Mouse (Mus musculus) MEL (cell line): ENCODE results near the gene Atg9b. TPM values are rescaled to one million over a fixed set of nuclear protein-coding genes. Genes with fewer than 3 reads are reported as not detected.
A peak's percentile ranks its signal among the peaks of the same experiment; 100 is the strongest.

Experiments
- DNase-seq: peaks from one replicate; pipeline ENCODE4 v3.0.0; 2011; ENCODE audit warnings: low read depth, low spot score
- H3K27ac ChIP-seq: 2 replicates; pipeline ENCODE4 v1.5.1; 2012; ENCODE audit warnings: low read depth, mild to moderate bottlenecking, control low read depth, low read length, moderate library complexity; ENCODE audit not compliant: control insufficient read depth
- H3K27me3 ChIP-seq, 2 experiments: fragments of 150-350 bp in 1 of 2; sonication (generic) in 1 of 2; 2 replicates each; pipeline ENCODE4 v1.6.1; 2012; ENCODE audit warnings: low read length in 2 of 2, mild to moderate bottlenecking in 2 of 2, improper control_type of control experiment in 1 of 2, moderate library complexity in 1 of 2; ENCODE audit not compliant: insufficient read depth in 2 of 2, control insufficient read depth in 1 of 2
- H3K36me3 ChIP-seq, 2 experiments: 2 replicates each; pipeline ENCODE4 v1.6.1; 2012 to 2014; ENCODE audit warnings: low read length in 2 of 2, improper control_type of control experiment in 1 of 2, inconsistent platforms in 1 of 2, mild to moderate bottlenecking in 1 of 2; ENCODE audit not compliant: insufficient read depth in 2 of 2, control insufficient read depth in 1 of 2
- H3K4me1 ChIP-seq, 2 experiments: fragments of 150-350 bp in 1 of 2; sonication (generic) in 1 of 2; 2 replicates each; pipeline ENCODE4 v1.6.1; 2012; ENCODE audit warnings: low read length in 2 of 2, improper control_type of control experiment in 1 of 2, mild to moderate bottlenecking in 1 of 2; ENCODE audit not compliant: insufficient read depth in 2 of 2, control insufficient read depth in 1 of 2
- H3K4me3 ChIP-seq, 2 experiments: fragments of 150-350 bp in 1 of 2; sonication (generic) in 1 of 2; 2 replicates each; pipeline ENCODE4 v1.5.1; 2012; ENCODE audit warnings: low read depth in 2 of 2, low read length in 2 of 2, mild to moderate bottlenecking in 2 of 2, moderate library complexity in 2 of 2, control low read depth in 1 of 2, improper control_type of control experiment in 1 of 2; ENCODE audit not compliant: control insufficient read depth in 1 of 2, insufficient read depth in 1 of 2
- H3K79me2 ChIP-seq: 2 replicates; pipeline ENCODE4 v1.6.1; 2012; ENCODE audit warnings: mild to moderate bottlenecking, low read length, moderate library complexity; ENCODE audit not compliant: control insufficient read depth, poor library complexity, insufficient read depth
- H3K9ac ChIP-seq: 2 replicates; pipeline ENCODE4 v1.6.1; 2012; ENCODE audit warnings: low read depth, mild to moderate bottlenecking, control low read depth, low read length, moderate library complexity; ENCODE audit not compliant: control insufficient read depth, poor library complexity, severe bottlenecking
- H3K9me3 ChIP-seq: fragments of 150-350 bp; sonication (generic); replicated peaks from 2 replicates; pipeline ENCODE4 v1.6.1; 2012; ENCODE audit warnings: mild to moderate bottlenecking, low read length, improper control_type of control experiment, moderate library complexity; ENCODE audit not compliant: insufficient read depth
- EP300 ChIP-seq, 2 experiments: IDR thresholded peaks; 2 replicates each; pipeline ENCODE4 v1.6.1; 2011; ENCODE audit warnings: improper control_type of control experiment in 2 of 2, low read length in 2 of 2, low read depth in 1 of 2, mild to moderate bottlenecking in 1 of 2
- ETS1 ChIP-seq: IDR thresholded peaks from 2 replicates; pipeline ENCODE4 v1.6.1; 2012; ENCODE audit warnings: low read depth, mild to moderate bottlenecking, inconsistent platforms, low read length, improper control_type of control experiment, moderate library complexity
- MAFK ChIP-seq: IDR thresholded peaks from 2 replicates; pipeline ENCODE4 v1.6.1; 2011; ENCODE audit warnings: low read depth, mild to moderate bottlenecking, low read length, improper control_type of control experiment, borderline replicate concordance
- MAX ChIP-seq: IDR thresholded peaks from 2 replicates; pipeline ENCODE4 v1.6.1; 2011; ENCODE audit warnings: low read length, improper control_type of control experiment
- MYB ChIP-seq: IDR thresholded peaks from 2 replicates; pipeline ENCODE4 v1.6.1; 2011; ENCODE audit warnings: mild to moderate bottlenecking, low read depth, low read length, improper control_type of control experiment
- POLR2AphosphoS2 ChIP-seq: IDR thresholded peaks from 2 replicates; pipeline ENCODE4 v1.6.1; 2011; ENCODE audit warnings: low read length, improper control_type of control experiment
- RAD21 ChIP-seq: IDR thresholded peaks from 2 replicates; pipeline ENCODE4 v1.6.1; 2011; ENCODE audit warnings: mild to moderate bottlenecking, low read depth, low read length, improper control_type of control experiment
- RCOR1 ChIP-seq: IDR thresholded peaks from 2 replicates; pipeline ENCODE4 v1.6.1; 2012; ENCODE audit warnings: low read depth, mild to moderate bottlenecking, inconsistent platforms, low read length, improper control_type of control experiment
- SIN3A ChIP-seq: IDR thresholded peaks from 2 replicates; pipeline ENCODE4 v1.6.1; 2012; ENCODE audit warnings: low read length, improper control_type of control experiment, inconsistent platforms
- SMC3 ChIP-seq: IDR thresholded peaks from 2 replicates; pipeline ENCODE4 v1.6.1; 2011; ENCODE audit warnings: low read depth, low read length, improper control_type of control experiment
- TAL1 ChIP-seq: IDR thresholded peaks from 2 replicates; pipeline ENCODE4 v1.6.1; 2012; ENCODE audit warnings: mild to moderate bottlenecking, inconsistent platforms, low read length, moderate library complexity, mixed read lengths
- TCF12 ChIP-seq: IDR thresholded peaks from 2 replicates; pipeline ENCODE4 v1.6.1; 2014; ENCODE audit warnings: low read depth, mild to moderate bottlenecking, inconsistent platforms, low read length, improper control_type of control experiment, moderate library complexity
- ZMIZ1 ChIP-seq: IDR thresholded peaks from 2 replicates; pipeline ENCODE4 v1.6.1; 2012; ENCODE audit warnings: low read depth, mild to moderate bottlenecking, inconsistent platforms, low read length, improper control_type of control experiment, moderate library complexity
- ZNF384 ChIP-seq: IDR thresholded peaks from 2 replicates; pipeline ENCODE4 v1.6.1; 2012; ENCODE audit warnings: low read depth, mild to moderate bottlenecking, inconsistent platforms, low read length, improper control_type of control experiment
- polyA plus RNA-seq, 2 experiments: library from polyadenylated mRNA; stranded (reverse) in 1 of 2; unstranded in 1 of 2; fragments of >175 nt in 1 of 2; fragments of >200 nt in 1 of 2; gene quantifications; 2 replicates each; pipeline versions ENCODE4 v1.2.1 to v1.2.4; 2012; ENCODE audit warnings: low replicate concordance in 2 of 2, low read depth in 1 of 2; ENCODE audit not compliant: insufficient read length in 2 of 2, insufficient read depth in 1 of 2, missing spikeins in 1 of 2
- total RNA-seq: library from RNA; depleted of rRNA; stranded (reverse); fragments of 300-350 nt; gene quantifications from 2 replicates; pipeline ENCODE4 v1.2.3, GENCODE M21; 2012; rRNA removed

Gene Atg9b
- total RNA-seq = 30.2 and 41.2 TPM in 2 replicates
- 10 to 100 TPM in 1 of 2 experiments, not detected in 1; 41.5 TPM for polyA plus RNA-seq

- H3K27me3 ChIP-seq = no peaks in the 10 kb centered on the region
- TF ChIP-seq SMC3 (no peak), ZMIZ1 (no peak), ETS1 (no peak)
- TF ChIP-seq, all 39 proteins: peak for 0
- Histone ChIP-seq H3K36me3 (peaks cover 0 to 14% of the 10 kb centered on the region in 2 experiments; a peak in 2 of 4 replicates), H3K27ac (peak within 1 kb of the TSS; percentile 90), H3K4me1 (peaks cover 10 to 19% of the 10 kb centered on the region in 2 experiments), H3K4me3 (no peak within 1 kb of the TSS), H3K9ac (peak within 1 kb of the TSS; percentile 56), H3K9me3 (no peaks in the 10 kb centered on the region), H3K79me2 (peaks cover 21% of the 10 kb centered on the region)
- no peak for DNase-seq
Measured at GRCm38 (mm10) chr5:24391864-24392263, at the start of gene Atg9b. Atg9b (minus strand) TSS chr5:24392143.

GRCm38 (mm10) chr5:24441187-24441586 is 49.2 kb upstream of the Atg9b start:
- H3K36me3 ChIP-seq = peaks cover 0 to 7% of the 10 kb centered on the region in 2 experiments; a peak in 2 of 4 replicates

GRCm38 (mm10) chr5:24433993-24434392 is 42.0 kb upstream of the Atg9b start:
- no peak for TF ChIP-seq ZNF384
- TF ChIP-seq TCF12 = no peak
- no peak for TF ChIP-seq EP300 (IDR thresholded peaks at IDR 0.05; ENCODE audit: low read depth in 1 of 2, low read length in 2 of 2)
- TF ChIP-seq TAL1 = no peak
- TF ChIP-seq POLR2AphosphoS2 = no peak
- no peak for TF ChIP-seq SIN3A
- no peak for TF ChIP-seq MAFK
- TF ChIP-seq RCOR1 = no peak
- TF ChIP-seq MYB = no peak
- TF ChIP-seq RAD21 = no peak
- TF ChIP-seq, all 39 proteins: peak for 0
- no peak for DNase-seq
- Histone ChIP-seq H3K4me3 (no peak overlapping the region), H3K9ac (no peak overlapping the region), H3K36me3 (peaks cover 0 to 2% of the 10 kb centered on the region in 2 experiments; a peak in 2 of 4 replicates), H3K27me3 (no peaks in the 10 kb centered on the region), H3K4me1 (no peaks in the 10 kb centered on the region), H3K79me2 (no peaks in the 10 kb centered on the region), H3K27ac (no peak overlapping the region), H3K9me3 (no peaks in the 10 kb centered on the region)

More at GRCm38 (mm10) chr5:24441187-24441586, 49.2 kb upstream of the Atg9b start:
- H3K4me3 ChIP-seq = no peak overlapping the region
- peaks cover 14% of the 10 kb centered on the region for H3K79me2 ChIP-seq
- H3K27me3 ChIP-seq = no peaks in the 10 kb centered on the region
- H3K9me3 ChIP-seq = no peaks in the 10 kb centered on the region
- H3K4me1 ChIP-seq = peaks cover 3 to 8% of the 10 kb centered on the region in 2 experiments; a peak in 3 of 4 replicates
- DNase-seq = no peak
- no peak overlapping the region for H3K27ac ChIP-seq
- no peak overlapping the region for H3K9ac ChIP-seq
- TF ChIP-seq ETS1 (no peak), ZNF384 (no peak), MAX (no peak)
